Mouse (Mus musculus) brain, embryonic 18.5 days (tissue): Measurements from ENCODE around the gene Ssxb5.
"Not testable (repeated sequence)": the region's sequence is repeated elsewhere in the genome, so short reads cannot be mapped to it uniquely, and the experiment has no call there.

ENCODE experiments used
- DNase-seq: peaks from one replicate; pipeline ENCODE4 v3.0.0-alpha.2; 2012; ENCODE audit warnings: low read depth, low spot score

Ssxb5 gene

DNA sequence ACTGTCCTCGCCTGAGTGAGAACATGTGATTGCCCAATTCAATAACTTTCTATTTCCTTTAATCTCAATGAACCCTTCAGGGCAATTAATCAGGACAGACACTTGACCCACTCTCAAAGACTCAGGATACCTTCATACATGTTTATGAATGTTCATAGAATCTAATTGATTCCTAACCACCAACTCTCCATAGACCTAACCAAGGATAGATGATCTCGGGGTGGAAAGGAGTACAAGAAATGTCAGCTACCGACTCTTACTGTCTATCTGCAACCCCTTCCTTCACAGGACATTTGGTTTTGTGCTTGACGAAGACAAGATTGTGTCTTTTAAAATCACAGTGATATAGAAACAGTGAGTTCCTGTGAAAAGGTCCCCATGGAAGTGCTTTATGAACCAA lies at the start of gene Ssxb5:
Gene Ssxb5, plus strand, starts transcription at position 301 of the 400 bp plus-strand sequence.
- DNase-seq, result not testable (repeated sequence)

DNA sequence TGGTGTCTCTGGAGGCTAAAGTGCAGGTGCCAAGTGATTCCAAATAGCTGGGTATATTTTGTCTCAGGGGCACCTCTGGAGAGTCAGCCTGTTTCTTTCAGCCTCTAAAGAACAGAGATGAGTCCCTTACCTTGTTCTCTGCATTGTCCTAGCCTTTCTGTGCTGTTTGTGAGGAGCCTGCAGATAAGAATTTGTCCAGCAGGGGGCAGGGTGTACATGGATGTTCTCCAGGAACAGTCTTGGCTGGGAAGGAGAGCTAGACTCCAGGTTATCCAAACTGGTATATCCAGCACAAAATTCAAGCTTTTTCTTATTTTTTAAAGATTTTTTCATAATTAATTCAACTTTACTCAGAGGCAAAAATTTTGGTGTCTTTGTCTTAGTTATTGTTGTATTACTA lies 28.6 kb downstream of the Ssxb5 start:
- peak; percentile 4 for DNase-seq

DNA sequence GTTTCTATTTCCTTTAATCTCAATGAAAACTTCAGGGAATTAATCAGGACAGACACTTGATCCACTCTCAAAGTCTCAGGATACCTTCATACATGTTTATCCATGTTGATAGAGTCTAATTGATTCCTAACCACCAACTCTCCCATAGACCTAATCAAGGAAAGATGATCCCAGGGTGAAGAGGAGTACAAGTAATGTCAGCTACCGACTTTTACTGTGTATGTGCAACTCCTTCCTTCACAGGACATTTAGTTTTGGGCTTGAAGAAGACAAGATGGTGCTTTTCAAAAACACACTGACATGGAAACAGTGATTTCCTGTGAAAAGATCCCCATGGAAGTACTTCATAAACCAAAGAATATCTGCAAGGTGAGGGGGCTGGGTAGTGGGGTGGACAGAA lies 40.2 kb downstream of the Ssxb5 start, which contains the start of gene Gm6592:
Gene Gm6592, plus strand, starts transcription at position 301 of the 400 bp plus-strand sequence.
- no peak for DNase-seq

DNA sequence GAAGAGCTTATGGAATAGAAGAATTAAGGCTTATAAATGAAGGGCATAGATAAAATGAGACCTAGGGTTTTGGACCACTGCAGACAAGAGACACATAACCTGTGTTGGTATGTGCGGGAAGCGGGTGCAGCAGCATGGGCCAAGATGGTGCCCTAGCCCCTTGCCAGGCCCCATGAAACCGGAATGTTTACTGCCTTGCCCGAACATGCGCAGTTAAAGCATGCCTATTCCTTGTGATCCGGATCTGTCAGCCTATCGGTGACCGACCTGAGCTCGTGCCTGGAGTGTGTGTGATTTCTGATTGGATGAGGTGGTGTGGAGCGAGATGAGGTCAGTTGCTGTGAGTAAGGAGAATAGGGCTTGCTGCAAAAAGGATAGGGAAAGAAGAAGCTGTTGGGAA lies 49.0 kb downstream of the Ssxb5 start:
- DNase-seq, result no peak
